10 mouse cellular contexts compared by ENCODE assay signal in genomic region chr2:27210255-27210654, GRCm38 (mm10). TPM values are rescaled to one million over a fixed set of nuclear protein-coding genes. Genes with fewer than 3 reads are reported as not detected.
DNase-seq lines count a peak whose midpoint lies in the region; ATAC-seq and TF ChIP-seq lines count a peak whose summit lies in the region.
"Had no signal": no experiment of that assay in that cellular context is flagged by ENCODE, and none has a peak within 500 bp of the region (broad histone marks: within the 10 kb centered on the region; RNA-seq: fewer than 3 reads in every experiment).

No protein-coding gene starts in this region.

- H3K36me3 ChIP-seq in kidney, embryonic 15.5 days = peaks cover 8% of the 10 kb centered on the region; the same call in 1 of the 2 replicates
- H3K36me3 ChIP-seq in ES-Bruce4 (ENCODE audit: control insufficient read depth, insufficient read depth, low read length, poor library complexity, severe bottlenecking) = no peaks in the 10 kb centered on the region
- no peaks in the 10 kb centered on the region for H3K36me3 ChIP-seq in heart, embryonic 15.5 days
- H3K36me3 ChIP-seq in lung, postnatal 0 days (ENCODE audit: insufficient read depth, low read length) = no peaks in the 10 kb centered on the region
- H3K36me3 ChIP-seq: neural tube, embryonic 12.5 days had no signal

- no peak overlapping the region for H3K27ac ChIP-seq in kidney, embryonic 15.5 days
- H3K27ac ChIP-seq in ES-Bruce4 (ENCODE audit: insufficient read depth, low read length) = no peak overlapping the region
- H3K27ac ChIP-seq in heart, embryonic 15.5 days = peak overlapping the region; percentile 84
- H3K27ac ChIP-seq in lung, postnatal 0 days (ENCODE audit: low read length) = no peak overlapping the region
- H3K27ac ChIP-seq: neural tube, embryonic 12.5 days had no signal

- 52% methylated on average over 7 of the region's 7 CpGs for whole genome bisulfite sequencing in kidney, embryonic 15.5 days
- 28% methylated on average over 7 of the region's 7 CpGs for WGBS in heart, embryonic 15.5 days
- 48% methylated on average over 7 of the region's 7 CpGs for WGBS in lung, postnatal 0 days

- no peak for ATAC-seq in kidney, embryonic 15.5 days (replicated peaks; ENCODE audit: low FRiP score)
- ATAC-seq in heart, embryonic 15.5 days (replicated peaks; ENCODE audit: insufficient number of reproducible peaks, insufficient read depth, low FRiP score, low read depth) = no peak
- ATAC-seq in lung, postnatal 0 days = no peak

- no peak for TF ChIP-seq POLR2A in ES-Bruce4 (IDR thresholded peaks at IDR 0.05; ENCODE audit: insufficient read depth, low read length)

- TF ChIP-seq CTCF in ES-Bruce4 (IDR thresholded peaks at IDR 0.05; ENCODE audit: low read depth, low read length) = peak; percentile 59
- TF ChIP-seq CTCF in lung, postnatal 0 days (IDR thresholded peaks at IDR 0.05) = peak; percentile 75

- TF ChIP-seq EP300 in ES-Bruce4 (IDR thresholded peaks at IDR 0.05; ENCODE audit: insufficient read depth, low read depth, low read length) = no peak
- no peak for TF ChIP-seq EP300 in lung, postnatal 0 days (IDR thresholded peaks at IDR 0.05)

- H3K9me3 ChIP-seq in kidney, embryonic 15.5 days (replicated peaks) = no peaks in the 10 kb centered on the region
- no peaks in the 10 kb centered on the region for H3K9me3 ChIP-seq in ES-Bruce4 (replicated peaks; ENCODE audit: control insufficient read depth, insufficient read depth, low read length, poor library complexity, severe bottlenecking)
- H3K9me3 ChIP-seq in heart, embryonic 15.5 days (replicated peaks) = no peaks in the 10 kb centered on the region
- H3K9me3 ChIP-seq in lung, postnatal 0 days (ENCODE audit: low read length) = no peaks in the 10 kb centered on the region
- H3K9me3 ChIP-seq: neural tube, embryonic 12.5 days had no signal

- DNase-seq in kidney, adult 11 months = peak; percentile 43
- DNase-seq in c-Kit-positive CD71-negative TER-119-negative erythroid progenitor cells, embryonic 14.5 days (ENCODE audit: low read depth) = peak; percentile 31
- peak; percentile 35 for DNase-seq in lung, postnatal 0 days (ENCODE audit: low spot score)
- DNase-seq in testis, postnatal 14 days (ENCODE audit: low spot score) = peak; percentile 45
- no peak for DNase-seq in urinary bladder, adult 18-20 months (ENCODE audit: low spot score in 2 of 2)

- peaks cover 13% of the 10 kb centered on the region for H3K4me1 ChIP-seq in kidney, embryonic 15.5 days
- H3K4me1 ChIP-seq in ES-Bruce4 (ENCODE audit: control insufficient read depth, insufficient read depth, low read length) = no peaks in the 10 kb centered on the region
- peaks cover 76% of the 10 kb centered on the region for H3K4me1 ChIP-seq in heart, embryonic 15.5 days (replicated peaks)
- H3K4me1 ChIP-seq in lung, postnatal 0 days (ENCODE audit: insufficient read depth, low read depth, low read length) = peaks cover 3% of the 10 kb centered on the region; the same call in 1 of the 2 replicates

- no peaks in the 10 kb centered on the region for H3K27me3 ChIP-seq in kidney, embryonic 15.5 days
- H3K27me3 ChIP-seq in ES-Bruce4 (ENCODE audit: control insufficient read depth, insufficient read depth, low read length, poor library complexity, severe bottlenecking) = no peaks in the 10 kb centered on the region
- H3K27me3 ChIP-seq in heart, embryonic 15.5 days = no peaks in the 10 kb centered on the region
- no peaks in the 10 kb centered on the region for H3K27me3 ChIP-seq in lung, postnatal 0 days (replicated peaks; ENCODE audit: insufficient read depth, low read length)
- H3K27me3 ChIP-seq: neural tube, embryonic 12.5 days had no signal

- H3K9ac ChIP-seq in kidney, embryonic 15.5 days = no peak overlapping the region
- no peak overlapping the region for H3K9ac ChIP-seq in ES-Bruce4 (ENCODE audit: low read depth, poor library complexity, severe bottlenecking)
- no peak overlapping the region for H3K9ac ChIP-seq in heart, embryonic 15.5 days
- no peak overlapping the region for H3K9ac ChIP-seq in lung, postnatal 0 days (replicated peaks; ENCODE audit: low read depth)
- H3K9ac ChIP-seq: neural tube, embryonic 12.5 days had no signal

- no peak overlapping the region for H3K4me2 ChIP-seq in kidney, embryonic 15.5 days
- 0 out of 2 replicates have a peak overlapping the region, but pooled peaks have one; percentile 12 for H3K4me2 ChIP-seq in heart, embryonic 15.5 days
- H3K4me2 ChIP-seq in lung, postnatal 0 days (replicated peaks; ENCODE audit: low read depth, low read length) = no peak overlapping the region
- H3K4me2 ChIP-seq: neural tube, embryonic 12.5 days had no signal

- no peak overlapping the region for H3K4me3 ChIP-seq in kidney, embryonic 15.5 days (replicated peaks)
- H3K4me3 ChIP-seq in ES-Bruce4 (ENCODE audit: low read depth, low read length) = no peak overlapping the region
- no peak overlapping the region for H3K4me3 ChIP-seq in heart, embryonic 15.5 days
- no peak overlapping the region for H3K4me3 ChIP-seq in lung, postnatal 0 days (ENCODE audit: low read depth, low read length)
- H3K4me3 ChIP-seq: erythroblast, embryonic 14.5 days; neural tube, embryonic 12.5 days had no signal

RNA-seq across cellular contexts. Expression of gene Sardh, which starts 37.9 kb away (rescaled TPM):
- polyA plus RNA-seq in kidney, embryonic 15.5 days (2015; fragmentation: Nextera tagmentation; extraction: Ambion mirVana) = 38.7 and 46.1 TPM in 2 replicates
- polyA plus RNA-seq in ES-Bruce4 (2011; ENCODE audit: insufficient read depth, insufficient read length, low read depth, missing spikeins) = not detected in 2 replicates
- polyA plus RNA-seq in heart, embryonic 15.5 days (2015; fragmentation: Nextera tagmentation; extraction: Ambion mirVana) = 18.7 and 21.4 TPM in 2 replicates
- polyA plus RNA-seq in lung, postnatal 0 days (2015; fragmentation: Nextera tagmentation; extraction: Ambion mirVana) = 11.5 and 12.6 TPM in 2 replicates

RNA-seq across cellular contexts. Expression of gene Dbh, which starts 45.2 kb away (rescaled TPM):
- polyA plus RNA-seq in kidney, embryonic 15.5 days (2015; fragmentation: Nextera tagmentation; extraction: Ambion mirVana) = 3.5 and 19.1 TPM in 2 replicates
- not detected in 2 replicates for polyA plus RNA-seq in ES-Bruce4 (2011; ENCODE audit: insufficient read depth, insufficient read length, low read depth, missing spikeins)
- 0.60 and 6.5 TPM in 2 replicates for polyA plus RNA-seq in heart, embryonic 15.5 days (2015; fragmentation: Nextera tagmentation; extraction: Ambion mirVana)
- polyA plus RNA-seq in lung, postnatal 0 days (2015; fragmentation: Nextera tagmentation; extraction: Ambion mirVana) = 0.17 and 0.37 TPM in 2 replicates
- polyA plus RNA-seq: erythroblast, embryonic 14.5 days had no signal

Comparison
In these comparisons a context has a peak if more than half of its experiments do, and no peak if none do; other contexts are left out.
1. DNase-seq: peak in kidney, adult 11 months (single experiment), c-Kit-positive CD71-negative TER-119-negative erythroid progenitor cells, embryonic 14.5 days (single experiment), lung, postnatal 0 days (single experiment) and testis, postnatal 14 days (single experiment); none in urinary bladder, adult 18-20 months (0 of 2).
2. RNA of gene Sardh, which starts 37.9 kb away (polyA plus RNA-seq): 38.7 to 46.1 TPM in kidney, embryonic 15.5 days, 18.7 to 21.4 TPM in heart, embryonic 15.5 days and 11.5 to 12.6 TPM in lung, postnatal 0 days; not detected in ES-Bruce4; every median in the first group is over 10 times any median in the second.